Mouse (Mus musculus) stomach, postnatal 0 days (tissue): ENCODE results near the gene Tgfbr3.

Experiments used
- CTCF ChIP-seq: IDR thresholded peaks from 2 replicates; pipeline ENCODE4 v1.5.1; 2016; ENCODE audit warnings: antibody characterized with exemption, low read depth, mild to moderate bottlenecking, moderate library complexity
- EP300 ChIP-seq: optimal IDR thresholded peaks from 2 replicates; pipeline ENCODE3; 2016; ENCODE audit warnings: antibody characterized with exemption

DNA sequence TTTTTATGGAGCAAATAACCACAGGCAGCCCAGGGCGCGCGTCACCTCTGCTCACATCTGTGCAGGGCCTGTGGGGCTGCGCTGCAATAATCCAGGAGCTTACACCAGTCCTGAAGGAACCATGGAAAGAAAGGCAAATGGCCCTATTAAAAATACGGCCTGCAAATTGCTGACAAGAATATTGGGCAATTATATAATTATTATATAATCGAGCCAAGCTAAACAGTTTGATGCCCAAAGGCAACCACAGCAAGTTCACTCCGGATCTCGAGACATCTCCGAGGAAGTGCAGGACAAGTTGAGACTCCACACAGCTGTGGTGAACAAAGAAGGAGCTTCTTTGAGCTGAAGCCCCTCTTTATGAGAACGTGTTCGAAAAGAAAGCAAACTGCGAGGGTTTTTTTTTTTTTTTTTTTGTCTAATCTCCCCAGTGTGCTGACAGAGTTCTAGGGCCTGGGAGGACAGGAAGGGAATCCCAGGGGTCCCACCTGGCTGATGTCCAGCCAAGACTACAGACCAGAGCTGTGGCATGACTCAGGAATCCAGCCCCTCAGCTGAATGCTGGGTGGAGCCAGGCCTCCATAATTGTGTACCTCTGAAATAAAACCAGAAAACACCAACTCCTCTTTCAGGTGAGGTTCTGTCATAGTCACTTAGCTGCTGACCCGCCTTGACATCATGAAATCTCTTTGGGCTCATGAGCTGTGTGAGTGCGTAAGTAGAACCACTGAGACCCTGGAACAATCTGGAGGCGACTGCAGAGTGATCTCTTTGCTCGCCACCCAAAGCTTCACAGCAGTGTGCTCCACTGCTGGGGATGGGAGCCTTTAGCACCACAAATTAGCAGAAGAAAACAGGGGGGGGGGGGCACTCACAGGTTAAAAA is 21.1 kb downstream of the Tgfbr3 start:
- TF ChIP-seq CTCF (no peak), EP300 (no peak)
